Mouse (Mus musculus): ENCODE data around the gene Mpv17l2. TPM values are rescaled to one million over a fixed set of nuclear protein-coding genes. Genes with fewer than 3 reads are reported as not detected.
A peak's percentile ranks its signal among the peaks of the same experiment; 100 is the strongest.

Gene Mpv17l2
- polyA plus RNA-seq (2014; fragmentation: Nextera tagmentation; extraction: Ambion mirVana), result 28.3 and 29.6 TPM in 2 replicates

DNA sequence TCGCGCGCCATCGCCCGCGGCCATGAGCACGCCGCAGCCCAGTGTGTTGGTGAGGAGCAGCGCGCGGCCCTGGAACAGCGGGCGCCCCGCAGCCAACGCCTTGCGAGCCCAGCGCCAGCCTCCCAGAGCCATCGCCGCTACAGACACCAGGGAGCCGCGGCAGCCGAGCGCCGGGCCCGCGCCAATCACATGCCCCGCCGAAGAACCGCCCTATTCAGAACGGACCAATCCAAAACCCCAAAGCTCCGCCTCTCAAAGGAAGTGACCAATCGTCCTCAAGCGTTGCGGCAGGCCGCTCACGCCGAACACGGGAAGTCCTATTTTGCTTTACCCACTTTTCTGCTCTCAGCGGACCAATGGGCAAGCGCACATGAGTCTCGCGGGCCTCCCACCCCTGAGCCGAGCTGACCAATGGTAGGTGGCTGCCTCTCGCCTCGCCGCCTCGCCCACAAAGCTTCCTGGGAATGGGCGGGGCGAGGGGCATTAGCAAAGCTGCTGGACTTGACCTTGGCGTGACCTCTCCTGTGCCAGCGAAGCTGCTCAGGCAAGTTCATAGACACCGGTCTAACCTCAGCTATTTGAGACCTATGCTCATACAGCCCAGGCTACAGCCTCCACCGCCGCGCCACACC lies at the start of gene Mpv17l2:
Gene Mpv17l2 (minus strand): TSS at position 172 of the 632 bp plus-strand sequence.
- DNase-seq (ENCODE audit: low spot score, missing footprints) (peak; percentile 98), ATAC-seq (ENCODE audit: low FRiP score) (peak; percentile 97)
- H3K4me3 ChIP-seq (ENCODE audit: low read depth, low read length), result peak within 1 kb of the TSS; percentile 68
- no peaks in the 10 kb centered on the region for H3K9me3 ChIP-seq (ENCODE audit: control insufficient read depth, low read length)
- peak within 1 kb of the TSS; percentile 100 for H3K4me2 ChIP-seq
- peaks cover under 1% of the 10 kb centered on the region; the same call in 1 of the 2 replicates for H3K27me3 ChIP-seq (ENCODE audit: control insufficient read depth, insufficient read depth, low read length)
- no peaks in the 10 kb centered on the region for H3K36me3 ChIP-seq (ENCODE audit: control insufficient read depth, insufficient read depth, low read length)
- peak within 1 kb of the TSS; percentile 77 for H3K9ac ChIP-seq (ENCODE audit: low read length)
- no peak within 1 kb of the TSS for H3K27ac ChIP-seq (ENCODE audit: low read depth, low read length)
- H3K4me1 ChIP-seq (ENCODE audit: control insufficient read depth, insufficient read depth, low read length), result peaks cover 8% of the 10 kb centered on the region
- under 1% methylated on average over 55 of the region's 55 CpGs for WGBS

- Histone ChIP-seq H3K27ac (ENCODE audit: low read depth, low read length) (no peak overlapping the region), H3K4me1 (ENCODE audit: control insufficient read depth, insufficient read depth, low read length) (peaks cover under 1% of the 10 kb centered on the region), H3K9ac (ENCODE audit: low read length) (no peak overlapping the region), H3K27me3 (ENCODE audit: control insufficient read depth, insufficient read depth, low read length) (peaks cover 13% of the 10 kb centered on the region; the same call in 1 of the 2 replicates), H3K4me2 (no peak overlapping the region), H3K9me3 (ENCODE audit: control insufficient read depth, low read length) (no peaks in the 10 kb centered on the region), H3K4me3 (ENCODE audit: low read depth, low read length) (no peak overlapping the region), H3K36me3 (ENCODE audit: control insufficient read depth, insufficient read depth, low read length) (no peaks in the 10 kb centered on the region)
- 83% methylated on average over 8 of the region's 8 CpGs for WGBS
- ATAC-seq (ENCODE audit: low FRiP score) (no peak), DNase-seq (ENCODE audit: low spot score, missing footprints) (no peak)
Measured at GRCm38 (mm10) chr8:70808955-70809701, 48.4 kb upstream of the Mpv17l2 start.

- no peaks in the 10 kb centered on the region for H3K9me3 ChIP-seq (ENCODE audit: control insufficient read depth, low read length)
- H3K4me2 ChIP-seq, result no peak within 1 kb of the TSS
- H3K27ac ChIP-seq (ENCODE audit: low read depth, low read length), result no peak within 1 kb of the TSS
- WGBS, result 77% methylated on average over 5 of the region's 5 CpGs
- DNase-seq (ENCODE audit: low spot score, missing footprints), result no peak
- no peak within 1 kb of the TSS for H3K9ac ChIP-seq (ENCODE audit: low read length)
- H3K4me1 ChIP-seq (ENCODE audit: control insufficient read depth, insufficient read depth, low read length), result peaks cover 6% of the 10 kb centered on the region
- H3K4me3 ChIP-seq (ENCODE audit: low read depth, low read length), result no peak within 1 kb of the TSS
- H3K36me3 ChIP-seq (ENCODE audit: control insufficient read depth, insufficient read depth, low read length), result no peaks in the 10 kb centered on the region
- H3K27me3 ChIP-seq (ENCODE audit: control insufficient read depth, insufficient read depth, low read length), result peaks cover 20% of the 10 kb centered on the region
- ATAC-seq (ENCODE audit: low FRiP score), result no peak
Measured at GRCm38 (mm10) chr8:70808239-70808638, 47.5 kb upstream of the Mpv17l2 start, which contains the start of gene Il12rb1. Gene Il12rb1 (plus strand): TSS chr8:70808449.

GRCm38 (mm10) chr8:70807304-70807703 lies 46.6 kb upstream of the Mpv17l2 start:
- Histone ChIP-seq H3K27me3 (ENCODE audit: control insufficient read depth, insufficient read depth, low read length) (peaks cover 24% of the 10 kb centered on the region), H3K4me2 (no peak overlapping the region), H3K9me3 (ENCODE audit: control insufficient read depth, low read length) (no peaks in the 10 kb centered on the region), H3K4me1 (ENCODE audit: control insufficient read depth, insufficient read depth, low read length) (peaks cover 6% of the 10 kb centered on the region), H3K36me3 (ENCODE audit: control insufficient read depth, insufficient read depth, low read length) (no peaks in the 10 kb centered on the region), H3K27ac (ENCODE audit: low read depth, low read length) (no peak overlapping the region), H3K4me3 (ENCODE audit: low read depth, low read length) (no peak overlapping the region), H3K9ac (ENCODE audit: low read length) (no peak overlapping the region)
- DNase-seq (ENCODE audit: low spot score, missing footprints) (no peak), ATAC-seq (ENCODE audit: low FRiP score) (no peak)
- 57% methylated on average over 1 of the region's 1 CpGs for WGBS

GRCm38 (mm10) chr8:70806541-70806940 lies 45.8 kb upstream of the Mpv17l2 start:
- H3K9ac ChIP-seq (ENCODE audit: low read length), result no peak overlapping the region
- DNase-seq (ENCODE audit: low spot score, missing footprints) (no peak), ATAC-seq (ENCODE audit: low FRiP score) (no peak)
- H3K4me3 ChIP-seq (ENCODE audit: low read depth, low read length), result no peak overlapping the region
- WGBS, result 79% methylated on average over 4 of the region's 4 CpGs
- H3K27ac ChIP-seq (ENCODE audit: low read depth, low read length), result no peak overlapping the region
- H3K9me3 ChIP-seq (ENCODE audit: control insufficient read depth, low read length), result no peaks in the 10 kb centered on the region
- no peak overlapping the region for H3K4me2 ChIP-seq
- peaks cover 24% of the 10 kb centered on the region for H3K27me3 ChIP-seq (ENCODE audit: control insufficient read depth, insufficient read depth, low read length)
- no peaks in the 10 kb centered on the region for H3K36me3 ChIP-seq (ENCODE audit: control insufficient read depth, insufficient read depth, low read length)
- H3K4me1 ChIP-seq (ENCODE audit: control insufficient read depth, insufficient read depth, low read length), result peaks cover 6% of the 10 kb centered on the region

DNA sequence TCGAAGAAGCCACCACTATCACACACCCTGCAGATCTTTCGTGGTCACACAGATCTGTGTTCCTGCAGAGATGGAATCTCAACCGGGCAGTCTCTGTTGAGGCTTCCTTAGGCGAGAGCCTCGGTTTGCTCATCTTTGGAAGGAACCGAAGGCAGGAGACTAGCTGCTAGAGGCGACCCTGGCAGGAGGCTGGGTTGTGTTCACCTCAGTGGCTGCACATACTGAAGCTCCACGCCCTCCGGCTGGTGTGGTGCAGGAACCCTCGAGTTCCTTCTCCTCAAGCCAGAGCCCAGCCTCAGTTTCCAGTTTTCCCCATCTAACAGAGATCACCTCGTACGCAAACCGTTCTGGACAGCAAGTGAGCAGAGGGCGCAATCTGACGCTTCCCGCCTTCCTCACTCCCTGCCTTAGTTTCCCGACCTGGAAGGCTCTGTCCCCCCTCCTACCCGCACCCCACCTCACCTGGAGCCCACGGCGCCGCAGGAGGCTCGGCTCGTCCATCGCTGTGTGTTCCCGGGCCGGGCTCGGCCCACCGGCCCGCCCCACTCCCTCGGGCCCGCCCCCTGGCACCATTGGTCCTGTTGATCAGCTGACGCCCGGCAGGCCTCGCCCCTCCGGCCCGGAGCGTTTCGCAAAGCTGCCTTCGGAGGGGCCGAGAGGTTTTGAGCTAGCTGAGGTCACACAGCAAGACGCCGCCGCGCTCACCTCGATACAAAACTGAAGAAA lies 43.9 kb upstream of the Mpv17l2 start, which contains the start of gene Mast3:
Gene Mast3 (minus strand): TSS at position 574 of the 726 bp plus-strand sequence.
- Histone ChIP-seq H3K27me3 (ENCODE audit: control insufficient read depth, insufficient read depth, low read length) (peaks cover 30% of the 10 kb centered on the region), H3K27ac (ENCODE audit: low read depth, low read length) (no peak within 1 kb of the TSS), H3K4me1 (ENCODE audit: control insufficient read depth, insufficient read depth, low read length) (peaks cover 6% of the 10 kb centered on the region), H3K9me3 (ENCODE audit: control insufficient read depth, low read length) (no peaks in the 10 kb centered on the region), H3K4me2 (peak within 1 kb of the TSS; percentile 69), H3K9ac (ENCODE audit: low read length) (no peak within 1 kb of the TSS; the same call in 1 of the 2 replicates), H3K4me3 (ENCODE audit: low read depth, low read length) (peak within 1 kb of the TSS; percentile 41), H3K36me3 (ENCODE audit: control insufficient read depth, insufficient read depth, low read length) (no peaks in the 10 kb centered on the region)
- ATAC-seq (ENCODE audit: low FRiP score), result peak; percentile 91
- WGBS, result under 1% methylated on average over 45 of the region's 45 CpGs
- peak; percentile 97 for DNase-seq (ENCODE audit: low spot score, missing footprints)

- H3K4me2 ChIP-seq, result peak overlapping the region; percentile 69
- no peaks in the 10 kb centered on the region for H3K36me3 ChIP-seq (ENCODE audit: control insufficient read depth, insufficient read depth, low read length)
- WGBS, result 1% methylated on average over 47 of the region's 47 CpGs
- no peak overlapping the region for H3K27ac ChIP-seq (ENCODE audit: low read depth, low read length)
- no peak overlapping the region for H3K9ac ChIP-seq (ENCODE audit: low read length)
- peak overlapping the region; percentile 41 for H3K4me3 ChIP-seq (ENCODE audit: low read depth, low read length)
- H3K4me1 ChIP-seq (ENCODE audit: control insufficient read depth, insufficient read depth, low read length), result peaks cover 6% of the 10 kb centered on the region
- DNase-seq (ENCODE audit: low spot score, missing footprints) (peak; percentile 86), ATAC-seq (ENCODE audit: low FRiP score) (no peak)
- H3K27me3 ChIP-seq (ENCODE audit: control insufficient read depth, insufficient read depth, low read length), result peaks cover 37% of the 10 kb centered on the region
- no peaks in the 10 kb centered on the region for H3K9me3 ChIP-seq (ENCODE audit: control insufficient read depth, low read length)
Measured at GRCm38 (mm10) chr8:70803761-70804480, 43.2 kb upstream of the Mpv17l2 start.

GRCm38 (mm10) chr8:70802786-70803510 lies 42.2 kb upstream of the Mpv17l2 start:
- Histone ChIP-seq H3K27me3 (ENCODE audit: control insufficient read depth, insufficient read depth, low read length) (peaks cover 46% of the 10 kb centered on the region), H3K4me1 (ENCODE audit: control insufficient read depth, insufficient read depth, low read length) (peaks cover 8% of the 10 kb centered on the region), H3K4me2 (no peak overlapping the region), H3K36me3 (ENCODE audit: control insufficient read depth, insufficient read depth, low read length) (no peaks in the 10 kb centered on the region), H3K9ac (ENCODE audit: low read length) (no peak overlapping the region), H3K9me3 (ENCODE audit: control insufficient read depth, low read length) (no peaks in the 10 kb centered on the region), H3K27ac (ENCODE audit: low read depth, low read length) (no peak overlapping the region), H3K4me3 (ENCODE audit: low read depth, low read length) (no peak overlapping the region)
- 70% methylated on average over 11 of the region's 11 CpGs for WGBS
- DNase-seq (ENCODE audit: low spot score, missing footprints), result peak; percentile 82
- no peak for ATAC-seq (ENCODE audit: low FRiP score)
